Mouse (Mus musculus) adrenal gland, postnatal 4 days (tissue): ENCODE results near the gene Gm5799. TPM values are rescaled to one million over a fixed set of nuclear protein-coding genes. Genes with fewer than 3 reads are reported as not detected.
A peak's percentile ranks its signal among the peaks of the same experiment; 100 is the strongest.
"Not testable (repeated sequence)": the region's sequence is repeated elsewhere in the genome, so short reads cannot be mapped to it uniquely, and the experiment has no call there.

ENCODE experiments used
- DNase-seq, 2 experiments: peaks; one replicate each; pipeline ENCODE4 v3.0.0; 2021 to 2022; ENCODE audit warnings: low spot score in 2 of 2, mixed read lengths in 2 of 2
- long read RNA-seq, 2 experiments: library from polyadenylated mRNA; stranded (forward); transcript quantifications; one replicate each; pipeline ENCODE4 v2.0.0; 2021
- total RNA-seq, 2 experiments: library from RNA; stranded (reverse); gene quantifications; 2 replicates each; pipeline ENCODE4 v1.2.3; 2021

Gene Gm5799
- not detected for total RNA-seq
- long read RNA-seq, experiment 1: 0 reads
- long read RNA-seq, experiment 2: 0 reads

GRCm38 (mm10) chr14:43543276-43543675, at the start of gene Gm5799:
Gene Gm5799 (plus strand): TSS chr14:43543576.
- not testable (repeated sequence) for DNase-seq

- not testable (repeated sequence) for DNase-seq
These were observed 12.0 kb upstream of the Gm5799 start for GRCm38 (mm10) chr14:43531052-43532010.

- DNase-seq: not testable (repeated sequence)
These were observed 11.4 kb upstream of the Gm5799 start for GRCm38 (mm10) chr14:43532011-43532383.

DNA sequence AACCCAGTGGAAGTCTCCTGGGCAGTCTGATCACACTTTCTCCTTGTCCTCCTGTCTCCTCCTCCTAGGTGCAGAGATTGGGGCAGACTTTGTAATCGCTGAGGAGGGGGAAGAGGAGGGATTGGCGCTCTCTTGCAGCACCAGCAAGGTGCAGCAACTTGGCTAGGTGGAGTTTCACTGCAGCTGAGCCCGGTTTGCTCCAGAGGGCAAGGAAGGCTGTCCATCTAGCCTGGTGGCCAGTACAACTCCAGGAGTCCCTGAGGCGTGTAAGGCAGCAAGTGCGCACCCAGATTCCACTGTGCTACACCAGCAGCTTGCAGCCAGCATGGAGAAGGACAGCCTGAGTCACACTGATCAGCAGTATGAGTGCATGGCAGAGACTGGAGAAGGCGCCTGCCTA, 11.0 kb upstream of the Gm5799 start:
- peak in 1 of 2 experiments; percentile 29 for DNase-seq

DNA sequence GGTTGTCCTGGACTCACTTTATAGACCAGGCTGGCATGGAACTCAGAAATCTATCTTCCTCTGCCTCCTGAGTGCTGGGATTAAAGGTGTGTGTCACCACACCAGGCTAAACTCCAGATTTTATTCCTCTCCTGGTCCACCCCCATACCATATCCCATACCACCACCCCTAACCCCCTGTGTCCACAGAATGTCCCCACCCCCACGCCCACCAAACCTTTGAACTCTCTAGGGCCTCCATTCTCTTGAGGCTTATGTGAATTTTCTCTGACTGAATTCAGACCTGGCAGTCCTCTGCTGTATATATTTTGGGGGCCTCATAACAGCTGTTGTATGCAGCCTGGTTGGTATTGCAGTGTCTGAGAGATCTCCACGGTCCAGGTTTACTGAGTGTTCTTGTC, 5.2 kb upstream of the Gm5799 start:
- DNase-seq: not testable (repeated sequence)

DNA sequence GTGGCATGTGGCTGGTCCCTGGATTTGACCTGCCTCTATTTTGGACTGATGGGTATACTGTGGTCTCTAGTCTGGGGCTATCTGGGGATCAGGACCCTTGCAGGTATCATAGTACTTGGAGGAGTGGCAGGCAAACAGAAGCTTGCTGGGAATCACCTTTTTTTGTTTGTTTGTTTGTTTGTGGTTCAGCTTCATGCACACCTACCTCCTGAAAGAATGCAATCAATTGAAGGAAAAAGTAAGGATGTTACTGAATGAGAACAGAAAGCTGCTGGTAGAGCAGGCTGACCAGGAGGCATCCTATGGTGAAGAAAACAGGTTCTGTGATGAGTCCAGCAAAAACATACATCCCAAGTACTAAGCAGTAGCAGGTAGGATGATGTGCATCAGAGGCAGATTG, 2.9 kb downstream of the Gm5799 start:
- DNase-seq: not testable (repeated sequence)

DNA sequence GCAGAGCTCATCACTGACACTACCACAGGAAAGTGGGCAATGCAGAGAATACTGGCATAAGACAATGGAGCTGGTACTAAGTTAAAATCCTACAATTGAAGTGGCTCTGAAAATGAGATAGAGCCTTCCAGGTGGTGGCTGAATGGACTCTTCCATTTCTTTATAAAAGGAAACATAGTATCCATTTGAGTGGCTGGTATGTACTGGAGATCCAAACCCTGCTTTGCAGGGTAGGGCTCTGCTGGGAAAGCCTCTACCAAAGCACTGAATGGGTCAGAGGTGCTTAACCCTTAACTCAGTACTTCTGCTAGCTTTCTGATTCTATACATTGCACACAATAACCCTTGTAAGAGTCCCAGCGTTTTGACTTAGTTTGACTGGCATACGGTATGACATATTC, 8.9 kb downstream of the Gm5799 start:
- not testable (repeated sequence) for DNase-seq

- not testable (repeated sequence) for DNase-seq
These were observed 34.6 kb downstream of the Gm5799 start for GRCm38 (mm10) chr14:43577969-43578368.

GRCm38 (mm10) chr14:43579046-43579445, 35.7 kb downstream of the Gm5799 start, which contains the start of gene Gm17654:
Gene Gm17654 (minus strand): TSS chr14:43579146.
- not testable (repeated sequence) for DNase-seq

Other genes with a start within 250 kb of the Gm5799 start
- not detected for gene Gm8127, start 249.7 kb upstream of the Gm5799 start, total RNA-seq
- gene 1700001F09Rik, start 195.8 kb upstream of the Gm5799 start, total RNA-seq: not detected
- not detected for gene Gm8138, start 127.2 kb upstream of the Gm5799 start, total RNA-seq
- not detected for gene Gm17654, start 35.6 kb downstream of the Gm5799 start, total RNA-seq
- not detected for gene Gm10375, start 64.4 kb downstream of the Gm5799 start, total RNA-seq
- gene Gm8165, start 133.6 kb downstream of the Gm5799 start, total RNA-seq: not detected
- gene Gm7324, start 154.3 kb downstream of the Gm5799 start, total RNA-seq: 1 to 10 TPM; 1.2 to 1.5 TPM
- gene Gm16506, start 183.9 kb downstream of the Gm5799 start, total RNA-seq: not detected
- not detected for gene Gm6526, start 204.3 kb downstream of the Gm5799 start, total RNA-seq
- not detected for gene Gm8180, start 241.2 kb downstream of the Gm5799 start, total RNA-seq